Mouse (Mus musculus): Measurements from ENCODE around the gene Gm10959. TPM values are rescaled to one million over a fixed set of nuclear protein-coding genes. Genes with fewer than 3 reads are reported as not detected.

The Gm10959 gene
- polyA plus RNA-seq (2014; fragmentation: Illumina TruSeq; extraction: RNeasy Lipid Tissue Mini Kit (QIAGEN cat#74804); ENCODE audit: low read depth, low replicate concordance), result not detected

GRCm38 (mm10) chr3:122919260-122919659 lies at the start of gene Gm10959:
Gm10959 (minus strand) TSS chr3:122919360.

GRCm38 (mm10) chr3:122924009-122924914 lies 5.1 kb upstream of the Gm10959 start, which contains the start of gene 1810037I17Rik:
1810037I17Rik (plus strand) TSS chr3:122924203.

GRCm38 (mm10) chr3:122894772-122895171 lies 24.4 kb downstream of the Gm10959 start, which contains the start of gene Fabp2:
Fabp2 (plus strand) TSS chr3:122895072.

Other genes with a start within 250 kb of the Gm10959 start
- gene Pde5a, start 190.4 kb downstream of the Gm10959 start, polyA plus RNA-seq (2014; fragmentation: Illumina TruSeq; extraction: RNeasy Lipid Tissue Mini Kit (QIAGEN cat#74804); ENCODE audit: low read depth, low replicate concordance), result 3.1 TPM
- not detected for gene Fabp2, start 24.3 kb downstream of the Gm10959 start, polyA plus RNA-seq (2014; fragmentation: Illumina TruSeq; extraction: RNeasy Lipid Tissue Mini Kit (QIAGEN cat#74804); ENCODE audit: low read depth, low replicate concordance)
- gene 1810037I17Rik, start 4.8 kb upstream of the Gm10959 start, polyA plus RNA-seq (2014; fragmentation: Illumina TruSeq; extraction: RNeasy Lipid Tissue Mini Kit (QIAGEN cat#74804); ENCODE audit: low read depth, low replicate concordance), result 88.0 TPM
- gene Usp53, start 65.2 kb upstream of the Gm10959 start, polyA plus RNA-seq (2014; fragmentation: Illumina TruSeq; extraction: RNeasy Lipid Tissue Mini Kit (QIAGEN cat#74804); ENCODE audit: low read depth, low replicate concordance), result 9.6 TPM
- gene Myoz2, start 115.7 kb upstream of the Gm10959 start, polyA plus RNA-seq (2014; fragmentation: Illumina TruSeq; extraction: RNeasy Lipid Tissue Mini Kit (QIAGEN cat#74804); ENCODE audit: low read depth, low replicate concordance), result 0.35 TPM